Mouse (Mus musculus) liver, embryonic 16.5 days (tissue): ENCODE data around the gene Sertad1. TPM values are rescaled to one million over a fixed set of nuclear protein-coding genes. Genes with fewer than 3 reads are reported as not detected.
A peak's percentile ranks its signal among the peaks of the same experiment; 100 is the strongest.

ENCODE experiments used
- ATAC-seq: fragments of 200-750 bp; cut with Nextera tagmentation; 2 replicates; pipeline ENCODE4 v1.8.0; 2017; ENCODE audit warnings: low read depth, mild to moderate bottlenecking, moderate number of reproducible peaks, moderate library complexity
- H3K27ac ChIP-seq: fragments of 300-500 bp; sonication (generic); 2 replicates; pipeline ENCODE4 v1.5.1; 2014; ENCODE audit warnings: mild to moderate bottlenecking, low read length
- H3K27me3 ChIP-seq: fragments of 300-500 bp; sonication (generic); 2 replicates; pipeline ENCODE4 v1.6.1; 2014; ENCODE audit warnings: low read depth, low read length, mixed read lengths; ENCODE audit not compliant: control insufficient read depth, insufficient read depth
- H3K36me3 ChIP-seq: fragments of 300-500 bp; sonication (generic); 2 replicates; pipeline ENCODE4 v1.6.1; 2014; ENCODE audit warnings: mild to moderate bottlenecking; ENCODE audit not compliant: control insufficient read depth, insufficient read depth
- H3K4me1 ChIP-seq: fragments of 300-500 bp; sonication (generic); 2 replicates; pipeline ENCODE4 v1.6.1; 2014; ENCODE audit warnings: low read depth, low read length, mixed read lengths; ENCODE audit not compliant: control insufficient read depth
- H3K4me2 ChIP-seq: fragments of 300-500 bp; sonication (generic); 2 replicates; pipeline ENCODE4 v1.6.1; 2014; ENCODE audit warnings: low read depth, low read length, mixed read lengths
- H3K4me3 ChIP-seq: fragments of 300-500 bp; sonication (generic); 2 replicates; pipeline ENCODE4 v1.5.1; 2014; ENCODE audit warnings: low read depth, mild to moderate bottlenecking, low read length
- H3K9ac ChIP-seq: fragments of 300-500 bp; sonication (generic); 2 replicates; pipeline ENCODE4 v1.6.1; 2014; ENCODE audit warnings: low read depth, low read length
- H3K9me3 ChIP-seq: fragments of 300-500 bp; sonication (generic); replicated peaks from 2 replicates; pipeline ENCODE4 v1.6.1; 2016; ENCODE audit warnings: low read length; ENCODE audit not compliant: control insufficient read depth
- WGBS: fragments of 180-500 bp; shearing (Covaris S2); extraction: QIAGEN DNeasy Blood & Tissue Kit; methylation state at CpG from one replicate; pipeline ENCODE4 v1.1.7; 2014; ENCODE audit not compliant: insufficient replicate concordance; 5-methylcytosine and 5-hydroxymethylcytosine counted together
- polyA plus RNA-seq: library from polyadenylated mRNA; unstranded; fragments of >200 nt; fragmentation: Nextera tagmentation; extraction: Ambion mirVana; gene quantifications from 2 replicates; pipeline ENCODE4 v1.2.1, GENCODE M21; 2015

The Sertad1 gene
- polyA plus RNA-seq, 1 experiment from 2014 or later, result 31.6 TPM

DNA sequence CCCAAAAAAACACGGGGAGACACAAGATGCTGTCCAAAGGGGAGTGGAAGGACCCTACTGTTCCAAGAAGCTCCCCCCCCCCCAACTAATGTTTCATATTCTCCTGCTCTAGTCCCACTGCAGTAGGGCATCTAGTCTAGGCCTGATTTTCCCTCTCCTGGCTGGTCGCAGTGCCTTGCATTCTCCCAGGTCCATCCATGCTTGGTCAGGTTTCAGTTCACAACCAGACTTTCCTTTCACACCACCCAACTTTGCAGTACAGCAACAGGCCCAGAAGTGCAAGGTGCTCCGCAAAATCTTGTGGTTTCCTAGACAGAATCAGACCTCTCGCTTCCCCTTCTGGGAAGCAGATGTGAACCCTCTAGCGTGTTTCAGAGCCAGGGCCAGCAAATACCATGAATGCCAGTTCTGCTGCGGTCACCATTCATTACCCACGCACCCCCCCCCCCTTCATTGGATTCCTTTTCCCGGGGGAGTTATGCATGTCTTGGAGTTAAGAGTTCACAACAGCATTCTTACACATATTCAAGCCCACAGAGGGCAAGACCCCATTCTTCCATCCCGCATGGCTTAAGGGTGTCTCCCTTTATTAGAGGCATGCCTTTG, 20.2 kb downstream of the Sertad1 start:
- Histone ChIP-seq H3K27me3 (no peaks in the 10 kb centered on the region), H3K4me2 (peak overlapping the region; percentile 99), H3K27ac (peak overlapping the region; percentile 100), H3K4me1 (peaks cover 25% of the 10 kb centered on the region), H3K9ac (peak overlapping the region; percentile 84), H3K36me3 (no peaks in the 10 kb centered on the region), H3K4me3 (peak overlapping the region; percentile 83), H3K9me3 (no peaks in the 10 kb centered on the region)
- ATAC-seq, result no peak
- WGBS, result 37% methylated on average over 9 of the region's 9 CpGs

DNA sequence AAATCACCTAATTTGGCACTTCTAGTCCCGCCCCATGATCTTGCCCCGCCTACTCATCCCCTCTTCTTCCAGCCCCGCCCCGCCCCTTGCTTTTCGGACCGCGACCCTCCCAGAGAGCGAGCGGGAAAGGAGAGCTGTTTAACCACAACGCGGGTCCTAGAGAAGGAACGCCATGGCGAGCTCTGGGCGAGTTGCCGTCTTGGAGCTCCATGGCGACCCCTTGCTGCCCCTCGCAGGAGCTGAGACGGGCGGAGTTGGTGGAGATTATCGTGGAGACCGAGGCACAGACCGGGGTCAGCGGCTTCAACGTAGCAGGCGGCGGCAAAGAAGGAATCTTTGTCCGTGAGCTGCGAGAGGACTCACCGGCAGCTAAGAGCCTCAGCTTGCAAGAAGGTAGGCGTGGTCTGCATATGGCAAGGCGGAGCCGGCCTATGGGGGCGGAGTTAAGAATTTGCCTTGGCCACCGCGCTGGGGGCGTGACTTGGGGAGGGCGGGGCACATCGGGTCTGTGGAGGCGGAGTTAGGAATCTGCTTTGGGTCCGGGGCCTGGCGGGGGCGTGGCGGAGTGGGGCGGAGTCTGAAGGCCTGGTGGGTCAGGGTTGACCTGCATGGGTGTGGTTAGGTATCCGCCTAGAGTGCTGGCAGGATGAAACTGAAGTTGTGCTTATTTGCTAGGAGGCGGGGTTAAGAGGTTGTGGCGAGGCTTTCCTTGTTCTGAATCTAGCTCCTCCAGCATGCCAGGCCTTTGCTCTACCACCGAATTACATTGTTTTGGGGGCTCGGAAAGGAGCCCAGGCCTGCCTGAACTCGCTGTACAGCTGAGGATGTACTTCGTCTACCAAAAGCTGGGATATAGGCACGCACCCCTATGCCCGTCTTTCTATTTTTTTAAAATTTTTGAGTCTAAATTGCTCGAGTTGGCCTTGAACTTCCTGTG, 21.3 kb downstream of the Sertad1 start:
- peak overlapping the region; percentile 84 for H3K9ac ChIP-seq
- peaks cover 25% of the 10 kb centered on the region for H3K4me1 ChIP-seq
- no peaks in the 10 kb centered on the region for H3K9me3 ChIP-seq
- no peaks in the 10 kb centered on the region for H3K36me3 ChIP-seq
- ATAC-seq, result peak; percentile 95
- under 1% methylated on average over 53 of the region's 54 CpGs for WGBS
- no peaks in the 10 kb centered on the region for H3K27me3 ChIP-seq
- H3K4me3 ChIP-seq, result peak overlapping the region; percentile 83
- peak overlapping the region; percentile 99 for H3K4me2 ChIP-seq
- H3K27ac ChIP-seq, result peak overlapping the region; percentile 100

GRCm38 (mm10) chr7:27508648-27509005, 21.9 kb downstream of the Sertad1 start:
- H3K4me3 ChIP-seq, result peak overlapping the region; percentile 83
- peak overlapping the region; percentile 100 for H3K27ac ChIP-seq
- H3K4me2 ChIP-seq, result peak overlapping the region; percentile 99
- peak; percentile 77 for ATAC-seq
- peak overlapping the region; percentile 72 for H3K9ac ChIP-seq
- no peaks in the 10 kb centered on the region for H3K36me3 ChIP-seq
- WGBS, result 22% methylated on average over 6 of the region's 6 CpGs
- H3K27me3 ChIP-seq, result no peaks in the 10 kb centered on the region
- H3K9me3 ChIP-seq, result no peaks in the 10 kb centered on the region
- peaks cover 25% of the 10 kb centered on the region for H3K4me1 ChIP-seq

DNA sequence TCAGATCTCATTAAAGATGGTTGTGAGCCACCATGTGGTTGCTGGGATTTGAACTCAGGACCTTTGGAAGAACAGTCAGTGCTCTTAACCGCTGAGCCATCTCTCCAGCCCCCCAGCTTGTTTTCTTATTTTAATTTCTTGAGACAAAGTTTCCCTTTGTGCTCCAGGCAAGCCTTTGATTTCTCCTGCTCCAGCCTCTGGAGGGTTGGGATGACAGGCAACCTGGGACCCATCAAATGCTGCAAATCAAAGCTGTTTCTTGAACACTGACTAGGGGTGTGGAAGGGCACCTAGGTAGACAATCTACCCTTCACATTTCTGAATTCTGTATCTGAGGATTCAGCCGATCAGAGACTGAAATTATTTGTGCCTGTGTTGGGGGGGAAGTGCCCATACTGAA, 24.1 kb downstream of the Sertad1 start:
- 86% methylated on average over 2 of the region's 2 CpGs for WGBS
- H3K36me3 ChIP-seq, result no peaks in the 10 kb centered on the region
- H3K4me2 ChIP-seq, result no peak overlapping the region
- H3K4me1 ChIP-seq, result peaks cover 25% of the 10 kb centered on the region
- H3K4me3 ChIP-seq, result no peak overlapping the region
- H3K9ac ChIP-seq, result no peak overlapping the region
- H3K27ac ChIP-seq, result no peak overlapping the region
- no peaks in the 10 kb centered on the region for H3K9me3 ChIP-seq
- ATAC-seq, result no peak
- no peaks in the 10 kb centered on the region for H3K27me3 ChIP-seq

- H3K9ac ChIP-seq, result no peak overlapping the region
- WGBS, result 71% methylated on average over 9 of the region's 9 CpGs
- H3K36me3 ChIP-seq, result no peaks in the 10 kb centered on the region
- H3K4me2 ChIP-seq, result no peak overlapping the region
- no peaks in the 10 kb centered on the region for H3K4me1 ChIP-seq
- H3K27ac ChIP-seq, result no peak overlapping the region
- H3K9me3 ChIP-seq, result no peaks in the 10 kb centered on the region
- no peaks in the 10 kb centered on the region for H3K27me3 ChIP-seq
- no peak overlapping the region for H3K4me3 ChIP-seq
- ATAC-seq, result no peak
Observed at GRCm38 (mm10) chr7:27514961-27515360, 28.3 kb downstream of the Sertad1 start.

GRCm38 (mm10) chr7:27518314-27518713, 31.6 kb downstream of the Sertad1 start:
- Histone ChIP-seq H3K36me3 (no peaks in the 10 kb centered on the region), H3K27ac (no peak overlapping the region), H3K4me2 (no peak overlapping the region), H3K9ac (no peak overlapping the region), H3K27me3 (no peaks in the 10 kb centered on the region), H3K4me3 (no peak overlapping the region), H3K4me1 (no peaks in the 10 kb centered on the region), H3K9me3 (no peaks in the 10 kb centered on the region)
- WGBS, result 60% methylated on average over 9 of the region's 9 CpGs
- no peak for ATAC-seq

DNA sequence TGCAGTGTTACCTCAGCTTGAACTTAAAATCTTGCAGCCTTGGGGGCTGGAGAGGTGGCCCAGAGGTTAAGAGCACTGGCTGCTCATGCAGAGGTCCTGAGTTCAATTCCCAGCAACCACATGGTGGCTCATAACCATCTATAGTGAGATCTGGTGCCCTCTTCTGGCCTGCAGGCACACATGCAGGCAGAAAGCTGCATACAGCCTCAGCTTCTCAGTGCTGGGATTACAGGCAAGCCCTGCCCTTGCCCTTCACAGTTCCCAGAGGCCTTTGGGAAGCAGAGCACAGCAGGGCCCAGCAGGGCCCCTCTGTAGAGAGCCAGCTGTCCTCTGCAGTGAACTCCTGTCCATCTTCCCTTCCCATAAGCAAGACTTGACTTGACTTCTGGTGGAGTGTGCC, 33.4 kb downstream of the Sertad1 start:
- Histone ChIP-seq H3K4me3 (no peak overlapping the region), H3K9ac (no peak overlapping the region), H3K4me1 (peaks cover under 1% of the 10 kb centered on the region; the same call in 1 of the 2 replicates), H3K36me3 (no peaks in the 10 kb centered on the region), H3K27ac (no peak overlapping the region), H3K27me3 (no peaks in the 10 kb centered on the region), H3K9me3 (no peaks in the 10 kb centered on the region), H3K4me2 (no peak overlapping the region)
- no peak for ATAC-seq

DNA sequence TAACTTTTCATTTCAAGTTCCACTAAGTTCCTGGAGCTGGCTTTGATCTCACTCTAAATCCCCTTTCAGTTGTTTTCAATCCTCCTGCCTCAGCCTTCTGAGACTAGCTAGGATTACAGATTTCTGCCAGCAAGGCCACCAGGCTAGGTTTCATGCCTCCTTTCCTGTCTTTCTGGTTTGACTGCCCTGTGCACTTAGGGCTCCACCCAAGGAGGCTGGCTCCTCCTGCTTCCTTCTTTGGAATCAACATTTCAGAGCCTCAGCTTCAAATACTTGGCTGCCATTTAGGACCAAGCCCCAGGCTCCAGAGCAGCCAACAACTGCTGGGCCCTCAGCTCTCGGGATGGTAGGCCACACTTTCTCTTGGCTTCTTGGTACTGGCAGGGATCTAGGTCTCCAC, 33.9 kb downstream of the Sertad1 start:
- H3K4me3 ChIP-seq, result no peak overlapping the region
- no peaks in the 10 kb centered on the region for H3K36me3 ChIP-seq
- H3K9me3 ChIP-seq, result no peaks in the 10 kb centered on the region
- H3K4me2 ChIP-seq, result no peak overlapping the region
- H3K4me1 ChIP-seq, result peaks cover 5% of the 10 kb centered on the region
- H3K9ac ChIP-seq, result no peak overlapping the region
- no peak for ATAC-seq
- H3K27me3 ChIP-seq, result no peaks in the 10 kb centered on the region
- WGBS, result 80% methylated on average over 1 of the region's 1 CpGs
- H3K27ac ChIP-seq, result no peak overlapping the region

GRCm38 (mm10) chr7:27522967-27523366, 36.3 kb downstream of the Sertad1 start, which contains the start of gene Hipk4:
Gene Hipk4, plus strand, starts transcription at chr7:27523267.
- 62% methylated on average over 5 of the region's 5 CpGs for WGBS
- Histone ChIP-seq H3K4me3 (no peak within 1 kb of the TSS), H3K9me3 (no peaks in the 10 kb centered on the region), H3K4me1 (peaks cover 16% of the 10 kb centered on the region), H3K4me2 (no peak within 1 kb of the TSS), H3K9ac (no peak within 1 kb of the TSS), H3K27me3 (no peaks in the 10 kb centered on the region), H3K27ac (no peak within 1 kb of the TSS), H3K36me3 (no peaks in the 10 kb centered on the region)
- ATAC-seq, result no peak
